Mouse (Mus musculus): ENCODE measurements at regions not wholly inside any gene's neighbourhood (a gene's known extent, or its start where the extent isn't known, plus 50 kb on each side); places are given as distances from the start of the nearest gene placed in this dataset.

- peak in 1 of 2 experiments; percentile 1 for DNase-seq
Measured at GRCm38 (mm10) chr2:146565693-146566092, 53.5 kb upstream of the Ralgapa2 start.

- no peak for DNase-seq
Measured at GRCm38 (mm10) chr2:146568171-146568842, 56.2 kb upstream of the Ralgapa2 start.

GRCm38 (mm10) chr2:146571036-146571435 lies 58.9 kb upstream of the Ralgapa2 start:
- no peak for DNase-seq

- DNase-seq, result no peak
Measured at GRCm38 (mm10) chr2:146571857-146572256, 59.7 kb upstream of the Ralgapa2 start.

- DNase-seq, result peak; percentile 30
Measured at GRCm38 (mm10) chr2:146575610-146576297, 63.6 kb upstream of the Ralgapa2 start.

- DNase-seq, result peak; percentile 59 to 79
Measured at GRCm38 (mm10) chr2:146576298-146576905, 64.3 kb upstream of the Ralgapa2 start.

GRCm38 (mm10) chr2:146577096-146577495 lies 65.0 kb upstream of the Ralgapa2 start:
- peak; percentile 48 to 51 for DNase-seq

GRCm38 (mm10) chr2:146581220-146581619 lies 69.1 kb upstream of the Ralgapa2 start:
- no peak for DNase-seq

- no peak for DNase-seq
Measured at GRCm38 (mm10) chr2:146583807-146584388, 71.8 kb upstream of the Ralgapa2 start.

- no peak for DNase-seq
Measured at GRCm38 (mm10) chr2:146586381-146586780, 74.2 kb upstream of the Ralgapa2 start.

- no peak for DNase-seq
Measured at GRCm38 (mm10) chr2:146586981-146587380, 74.8 kb upstream of the Ralgapa2 start.

GRCm38 (mm10) chr2:146589860-146590259 lies 77.7 kb upstream of the Ralgapa2 start:
- DNase-seq, result no peak

GRCm38 (mm10) chr2:146593291-146593690 lies 81.1 kb upstream of the Ralgapa2 start:
- DNase-seq, result no peak

- DNase-seq, result no peak
Measured at GRCm38 (mm10) chr2:146594212-146594611, 82.1 kb upstream of the Ralgapa2 start.

GRCm38 (mm10) chr2:146595673-146596072 lies 83.5 kb upstream of the Ralgapa2 start:
- DNase-seq, result no peak

GRCm38 (mm10) chr2:146606170-146606569 lies 94.0 kb upstream of the Ralgapa2 start:
- no peak for DNase-seq

GRCm38 (mm10) chr2:146610896-146611295 lies 98.8 kb upstream of the Ralgapa2 start:
- no peak for DNase-seq

- peak; percentile 67 to 88 for DNase-seq
Measured at GRCm38 (mm10) chr2:146611886-146612521, 99.9 kb upstream of the Ralgapa2 start.

- DNase-seq, result peak; percentile 33 to 76
Measured at GRCm38 (mm10) chr2:146612522-146613288, 100.6 kb upstream of the Ralgapa2 start.

GRCm38 (mm10) chr2:146621167-146621566 lies 109.0 kb upstream of the Ralgapa2 start:
- peak; percentile 11 to 63 for DNase-seq

GRCm38 (mm10) chr2:146623052-146623451 lies 110.9 kb upstream of the Ralgapa2 start:
- DNase-seq, result no peak

- DNase-seq, result no peak
Measured at GRCm38 (mm10) chr2:146624207-146624606, 112.1 kb upstream of the Ralgapa2 start.

All from kidney, postnatal 36 days (tissue).